Mouse (Mus musculus) liver, embryonic 14.5 days (tissue): ENCODE data around the gene Usp39. TPM values are rescaled to one million over a fixed set of nuclear protein-coding genes. Genes with fewer than 3 reads are reported as not detected.

Experiments
- ATAC-seq: fragments of 200-750 bp; cut with Nextera tagmentation; 2 replicates; pipeline ENCODE4 v1.8.0; 2017; ENCODE audit warnings: moderate number of reproducible peaks, mild to moderate bottlenecking, moderate library complexity; ENCODE audit not compliant: insufficient read depth
- DNase-seq, 3 experiments: peaks; one replicate each; pipeline ENCODE4 v3.0.0-alpha.2; 2012 to 2013; ENCODE audit warnings: low read depth in 3 of 3, low spot score in 3 of 3
- H3K27ac ChIP-seq: fragments of 300-500 bp; sonication (generic); 2 replicates; pipeline ENCODE4 v1.5.1; 2014; ENCODE audit warnings: moderate library complexity, mild to moderate bottlenecking, control low read depth, inconsistent platforms
- H3K27me3 ChIP-seq: fragments of 300-500 bp; sonication (generic); 2 replicates; pipeline ENCODE4 v1.6.1; 2014; ENCODE audit warnings: mild to moderate bottlenecking, low read length, moderate library complexity; ENCODE audit not compliant: control insufficient read depth, insufficient read depth
- H3K36me3 ChIP-seq: fragments of 300-500 bp; sonication (generic); replicated peaks from 2 replicates; pipeline ENCODE4 v1.6.1; 2014; ENCODE audit warnings: low read depth; ENCODE audit not compliant: control insufficient read depth, insufficient read depth
- H3K4me1 ChIP-seq, 2 experiments: fragments of 200-500 bp in 1 of 2; fragments of 300-500 bp in 1 of 2; sonication (generic) in 1 of 2; replicated peaks; 2 replicates each; pipeline ENCODE4 v1.6.1; 2012 to 2014; ENCODE audit warnings: antibody characterized with exemption in 1 of 2, inconsistent platforms in 1 of 2, low read length in 1 of 2; ENCODE audit not compliant: control insufficient read depth in 2 of 2, insufficient read depth in 2 of 2
- H3K4me2 ChIP-seq: fragments of 300-500 bp; sonication (generic); 2 replicates; pipeline ENCODE4 v1.6.1; 2014; ENCODE audit warnings: low read depth, mild to moderate bottlenecking, control low read depth, moderate library complexity
- H3K4me3 ChIP-seq, 2 experiments: fragments of 200-500 bp in 1 of 2; fragments of 300-500 bp in 1 of 2; sonication (generic) in 1 of 2; 2 replicates each; pipeline ENCODE4 v1.5.1; 2012 to 2014; ENCODE audit warnings: low read depth in 2 of 2, low read length in 2 of 2, mild to moderate bottlenecking in 2 of 2, control low read depth in 1 of 2, inconsistent platforms in 1 of 2, moderate library complexity in 1 of 2; ENCODE audit not compliant: insufficient read depth in 1 of 2
- H3K9ac ChIP-seq: fragments of 300-500 bp; sonication (generic); replicated peaks from 2 replicates; pipeline ENCODE4 v1.6.1; 2014; ENCODE audit warnings: mild to moderate bottlenecking, control low read depth, moderate library complexity
- H3K9me3 ChIP-seq: fragments of 300-500 bp; sonication (generic); 2 replicates; pipeline ENCODE4 v1.6.1; 2016; ENCODE audit warnings: low read length, mixed read lengths; ENCODE audit not compliant: control insufficient read depth
- CTCF ChIP-seq: IDR thresholded peaks from 2 replicates; pipeline ENCODE4 v1.5.1; 2016; ENCODE audit warnings: antibody characterized with exemption, low read depth, control low read depth
- EP300 ChIP-seq: IDR thresholded peaks from 2 replicates; pipeline ENCODE4 v1.6.1; 2016; ENCODE audit warnings: antibody characterized with exemption, low read depth
- WGBS: fragments of 180-500 bp; shearing (Covaris S2); extraction: QIAGEN DNeasy Blood & Tissue Kit; methylation state at CpG from one replicate; pipeline ENCODE4 v1.1.7; 2014; ENCODE audit not compliant: insufficient replicate concordance; 5-methylcytosine and 5-hydroxymethylcytosine counted together
- polyA plus RNA-seq, 2 experiments: library from polyadenylated mRNA; depleted of rRNA in 1 of 2; stranded (reverse) in 1 of 2; unstranded in 1 of 2; fragments of >200 nt; fragmentation: Nextera tagmentation in 1 of 2; extraction: Ambion mirVana in 1 of 2; gene quantifications; 2 replicates each; pipeline versions ENCODE4 v1.2.1 to v1.2.3; 2012 to 2014

Gene Usp39
- polyA plus RNA-seq, 2 experiments: 32.7 to 49.6 TPM

GRCm38 (mm10) chr6:72379377-72380130 lies 34.6 kb upstream of the Usp39 start:
- Histone ChIP-seq H3K4me2 (peak overlapping the region; percentile 73), H3K27me3 (no peaks in the 10 kb centered on the region), H3K9ac (peak overlapping the region; percentile 93), H3K9me3 (no peaks in the 10 kb centered on the region), H3K4me1 (peaks cover 45 to 53% of the 10 kb centered on the region in 2 experiments), H3K27ac (peak overlapping the region; percentile 80), H3K4me3 (peak overlapping the region; percentile 81 to 87), H3K36me3 (peaks cover 3% of the 10 kb centered on the region)
- DNase-seq: no peak
- no peak for TF ChIP-seq CTCF
- TF ChIP-seq EP300: no peak
- peak; percentile 27 for ATAC-seq
- WGBS: 6% methylated on average over 7 of the region's 7 CpGs

- TF ChIP-seq CTCF (peak; percentile 32; the same call in 1 of the 2 replicates), EP300 (no peak)
- 53% methylated on average over 8 of the region's 8 CpGs for WGBS
- DNase-seq (no peak), ATAC-seq (no peak)
- Histone ChIP-seq H3K27ac (no peak overlapping the region; the same call in 1 of the 2 replicates), H3K9ac (peak overlapping the region; percentile 93), H3K4me1 (peaks cover 43 to 52% of the 10 kb centered on the region in 2 experiments), H3K36me3 (no peaks in the 10 kb centered on the region), H3K9me3 (no peaks in the 10 kb centered on the region), H3K4me2 (peak overlapping the region; percentile 73), H3K4me3 (peak overlapping the region; percentile 81 to 87), H3K27me3 (no peaks in the 10 kb centered on the region)
These were observed 33.7 kb upstream of the Usp39 start for GRCm38 (mm10) chr6:72378510-72379234.

GRCm38 (mm10) chr6:72374820-72375563 lies 30.0 kb upstream of the Usp39 start:
- ATAC-seq: peak; percentile 69
- peak overlapping the region; percentile 59 for H3K4me2 ChIP-seq
- H3K4me1 ChIP-seq: peaks cover 23 to 52% of the 10 kb centered on the region in 2 experiments

GRCm38 (mm10) chr6:72374206-72374605 lies 29.2 kb upstream of the Usp39 start:
- H3K36me3 ChIP-seq: no peaks in the 10 kb centered on the region; the same call in 1 of the 2 replicates
- 37% methylated on average over 7 of the region's 7 CpGs for WGBS
- H3K4me2 ChIP-seq: peak overlapping the region; percentile 59; the same call in 1 of the 2 replicates
- peaks cover 23 to 48% of the 10 kb centered on the region in 2 experiments for H3K4me1 ChIP-seq
- no peak for DNase-seq
- no peak overlapping the region for H3K9ac ChIP-seq
- no peaks in the 10 kb centered on the region for H3K9me3 ChIP-seq
- H3K4me3 ChIP-seq: no peak overlapping the region
- peak; percentile 41; the same call in 1 of the 2 replicates for ATAC-seq
- TF ChIP-seq EP300 (no peak), CTCF (no peak)
- H3K27ac ChIP-seq: no peak overlapping the region
- H3K27me3 ChIP-seq: no peaks in the 10 kb centered on the region

More at GRCm38 (mm10) chr6:72374820-72375563, 30.0 kb upstream of the Usp39 start:
- no peak for TF ChIP-seq CTCF
- no peak for TF ChIP-seq EP300
- Histone ChIP-seq H3K27ac (peak overlapping the region; percentile 34), H3K4me3 (0 out of 4 replicates have a peak overlapping the region, but pooled peaks of 1 of the 2 experiments have one; percentile 11), H3K9me3 (no peaks in the 10 kb centered on the region), H3K27me3 (no peaks in the 10 kb centered on the region), H3K9ac (peak overlapping the region; percentile 39; the same call in 1 of the 2 replicates), H3K36me3 (no peaks in the 10 kb centered on the region)
- 20% methylated on average over 15 of the region's 15 CpGs for WGBS
- no peak for DNase-seq
